Mouse (Mus musculus): ENCODE measurements around the gene Rab36. TPM values are rescaled to one million over a fixed set of nuclear protein-coding genes. Genes with fewer than 3 reads are reported as not detected.
A peak's percentile ranks its signal among the peaks of the same experiment; 100 is the strongest.

Gene Rab36
- polyA plus RNA-seq, 1 experiment from 2014 or later: 17.0 TPM

- H3K4me3 ChIP-seq (replicated peaks; ENCODE audit: low read length): peak overlapping the region; percentile 91
- ATAC-seq (ENCODE audit: low FRiP score) (no peak), DNase-seq (ENCODE audit: low spot score) (no peak)
- H3K27ac ChIP-seq: peak overlapping the region; percentile 89
- H3K9me3 ChIP-seq (ENCODE audit: control insufficient read depth, low read length): no peaks in the 10 kb centered on the region
- H3K9ac ChIP-seq: peak overlapping the region; percentile 91
- 2% methylated on average over 71 of the region's 71 CpGs for WGBS
- H3K4me1 ChIP-seq (replicated peaks; ENCODE audit: control insufficient read depth, insufficient read depth, low read length): peaks cover 60% of the 10 kb centered on the region
- no peaks in the 10 kb centered on the region for H3K36me3 ChIP-seq (replicated peaks; ENCODE audit: control insufficient read depth, insufficient read depth)
- peak overlapping the region; percentile 92 for H3K4me2 ChIP-seq (replicated peaks)
- H3K27me3 ChIP-seq (ENCODE audit: control insufficient read depth, insufficient read depth, low read length): no peaks in the 10 kb centered on the region
Observed at GRCm38 (mm10) chr10:75061341-75062188, 24.7 kb downstream of the Rab36 start.

GRCm38 (mm10) chr10:75062189-75062561, 25.3 kb downstream of the Rab36 start:
- Histone ChIP-seq H3K4me3 (replicated peaks; ENCODE audit: low read length) (peak overlapping the region; percentile 91), H3K4me2 (replicated peaks) (peak overlapping the region; percentile 92), H3K9ac (peak overlapping the region; percentile 91), H3K4me1 (replicated peaks; ENCODE audit: control insufficient read depth, insufficient read depth, low read length) (peaks cover 65% of the 10 kb centered on the region), H3K36me3 (replicated peaks; ENCODE audit: control insufficient read depth, insufficient read depth) (no peaks in the 10 kb centered on the region), H3K27ac (no peak overlapping the region), H3K27me3 (ENCODE audit: control insufficient read depth, insufficient read depth, low read length) (no peaks in the 10 kb centered on the region), H3K9me3 (ENCODE audit: control insufficient read depth, low read length) (no peaks in the 10 kb centered on the region)
- WGBS: 15% methylated on average over 6 of the region's 6 CpGs
- ATAC-seq (ENCODE audit: low FRiP score) (no peak), DNase-seq (ENCODE audit: low spot score) (no peak)

GRCm38 (mm10) chr10:75062621-75063020, 25.8 kb downstream of the Rab36 start:
- 55% methylated on average over 6 of the region's 6 CpGs for WGBS
- no peaks in the 10 kb centered on the region for H3K36me3 ChIP-seq (replicated peaks; ENCODE audit: control insufficient read depth, insufficient read depth)
- DNase-seq (ENCODE audit: low spot score): no peak
- peak overlapping the region; percentile 91 for H3K4me3 ChIP-seq (replicated peaks; ENCODE audit: low read length)
- H3K27me3 ChIP-seq (ENCODE audit: control insufficient read depth, insufficient read depth, low read length): no peaks in the 10 kb centered on the region
- H3K9me3 ChIP-seq (ENCODE audit: control insufficient read depth, low read length): no peaks in the 10 kb centered on the region
- H3K27ac ChIP-seq: no peak overlapping the region
- no peak for ATAC-seq (ENCODE audit: low FRiP score)
- peak overlapping the region; percentile 91 for H3K9ac ChIP-seq
- H3K4me2 ChIP-seq (replicated peaks): peak overlapping the region; percentile 92
- peaks cover 69% of the 10 kb centered on the region for H3K4me1 ChIP-seq (replicated peaks; ENCODE audit: control insufficient read depth, insufficient read depth, low read length)

GRCm38 (mm10) chr10:75063301-75063965, 26.6 kb downstream of the Rab36 start:
- Histone ChIP-seq H3K36me3 (replicated peaks; ENCODE audit: control insufficient read depth, insufficient read depth) (no peaks in the 10 kb centered on the region), H3K4me1 (replicated peaks; ENCODE audit: control insufficient read depth, insufficient read depth, low read length) (peaks cover 69% of the 10 kb centered on the region), H3K4me3 (replicated peaks; ENCODE audit: low read length) (peak overlapping the region; percentile 91), H3K9me3 (ENCODE audit: control insufficient read depth, low read length) (no peaks in the 10 kb centered on the region), H3K27me3 (ENCODE audit: control insufficient read depth, insufficient read depth, low read length) (no peaks in the 10 kb centered on the region), H3K27ac (no peak overlapping the region), H3K9ac (peak overlapping the region; percentile 32), H3K4me2 (replicated peaks) (peak overlapping the region; percentile 92)
- DNase-seq (ENCODE audit: low spot score): no peak
- no peak for ATAC-seq (ENCODE audit: low FRiP score)
- 54% methylated on average over 12 of the region's 12 CpGs for WGBS

GRCm38 (mm10) chr10:75065691-75066090, 28.8 kb downstream of the Rab36 start:
- no peak for ATAC-seq (ENCODE audit: low FRiP score)
- WGBS: 72% methylated on average over 6 of the region's 6 CpGs
- no peak for DNase-seq (ENCODE audit: low spot score)
- Histone ChIP-seq H3K4me2 (replicated peaks) (peak overlapping the region; percentile 92; the same call in 1 of the 2 replicates), H3K36me3 (replicated peaks; ENCODE audit: control insufficient read depth, insufficient read depth) (no peaks in the 10 kb centered on the region), H3K4me3 (replicated peaks; ENCODE audit: low read length) (no peak overlapping the region), H3K4me1 (replicated peaks; ENCODE audit: control insufficient read depth, insufficient read depth, low read length) (peaks cover 68% of the 10 kb centered on the region), H3K9ac (no peak overlapping the region), H3K27me3 (ENCODE audit: control insufficient read depth, insufficient read depth, low read length) (no peaks in the 10 kb centered on the region), H3K9me3 (ENCODE audit: control insufficient read depth, low read length) (no peaks in the 10 kb centered on the region), H3K27ac (no peak overlapping the region)

GRCm38 (mm10) chr10:75067446-75067845, 30.6 kb downstream of the Rab36 start:
- peaks cover 59% of the 10 kb centered on the region for H3K4me1 ChIP-seq (replicated peaks; ENCODE audit: control insufficient read depth, insufficient read depth, low read length)
- H3K9ac ChIP-seq: no peak overlapping the region
- no peak overlapping the region for H3K4me2 ChIP-seq (replicated peaks)

GRCm38 (mm10) chr10:75068086-75068485, 31.2 kb downstream of the Rab36 start:
- H3K9me3 ChIP-seq (ENCODE audit: control insufficient read depth, low read length): no peaks in the 10 kb centered on the region
- peaks cover 52% of the 10 kb centered on the region for H3K4me1 ChIP-seq (replicated peaks; ENCODE audit: control insufficient read depth, insufficient read depth, low read length)
- no peak overlapping the region for H3K27ac ChIP-seq

More at GRCm38 (mm10) chr10:75067446-75067845, 30.6 kb downstream of the Rab36 start:
- Histone ChIP-seq H3K27ac (no peak overlapping the region), H3K4me3 (replicated peaks; ENCODE audit: low read length) (no peak overlapping the region), H3K9me3 (ENCODE audit: control insufficient read depth, low read length) (no peaks in the 10 kb centered on the region), H3K27me3 (ENCODE audit: control insufficient read depth, insufficient read depth, low read length) (no peaks in the 10 kb centered on the region), H3K36me3 (replicated peaks; ENCODE audit: control insufficient read depth, insufficient read depth) (no peaks in the 10 kb centered on the region)
- DNase-seq (ENCODE audit: low spot score) (no peak), ATAC-seq (ENCODE audit: low FRiP score) (no peak)

GRCm38 (mm10) chr10:75068624-75069328, 31.9 kb downstream of the Rab36 start:
- DNase-seq (ENCODE audit: low spot score) (no peak), ATAC-seq (ENCODE audit: low FRiP score) (no peak)
- no peaks in the 10 kb centered on the region for H3K36me3 ChIP-seq (replicated peaks; ENCODE audit: control insufficient read depth, insufficient read depth)
- peaks cover 45% of the 10 kb centered on the region for H3K4me1 ChIP-seq (replicated peaks; ENCODE audit: control insufficient read depth, insufficient read depth, low read length)
- no peak overlapping the region for H3K9ac ChIP-seq
- H3K4me3 ChIP-seq (replicated peaks; ENCODE audit: low read length): no peak overlapping the region
- no peaks in the 10 kb centered on the region for H3K27me3 ChIP-seq (ENCODE audit: control insufficient read depth, insufficient read depth, low read length)
- no peak overlapping the region for H3K4me2 ChIP-seq (replicated peaks)
- 63% methylated on average over 12 of the region's 12 CpGs for WGBS
- H3K9me3 ChIP-seq (ENCODE audit: control insufficient read depth, low read length): no peaks in the 10 kb centered on the region
- H3K27ac ChIP-seq: no peak overlapping the region

More at GRCm38 (mm10) chr10:75068086-75068485, 31.2 kb downstream of the Rab36 start:
- no peak overlapping the region for H3K4me2 ChIP-seq (replicated peaks)
- DNase-seq (ENCODE audit: low spot score): no peak
- WGBS: 60% methylated on average over 2 of the region's 2 CpGs
- H3K9ac ChIP-seq: no peak overlapping the region
- no peak for ATAC-seq (ENCODE audit: low FRiP score)
- H3K4me3 ChIP-seq (replicated peaks; ENCODE audit: low read length): no peak overlapping the region
- H3K36me3 ChIP-seq (replicated peaks; ENCODE audit: control insufficient read depth, insufficient read depth): no peaks in the 10 kb centered on the region
- H3K27me3 ChIP-seq (ENCODE audit: control insufficient read depth, insufficient read depth, low read length): no peaks in the 10 kb centered on the region

Measured in hindbrain, embryonic 14.5 days (tissue).